Mouse (Mus musculus): ENCODE results near the gene Pacsin3. TPM values are rescaled to one million over a fixed set of nuclear protein-coding genes. Genes with fewer than 3 reads are reported as not detected.

Gene Pacsin3
- total RNA-seq (2021): 10 to 100 TPM; 26.8 to 31.6 TPM
- long read RNA-seq, partial matches to known transcripts: 2 of 21 reads
- long read RNA-seq, other reads (novel, unspliced or antisense): 16 of 21 reads

GRCm38 (mm10) chr2:91255661-91256150 lies at the start of gene Pacsin3:
Gene Pacsin3, plus strand, starts transcription at chr2:91255954.
- no peak for DNase-seq (ENCODE audit: low spot score in 2 of 2)

- DNase-seq (ENCODE audit: low spot score in 2 of 2): no peak
Observed at GRCm38 (mm10) chr2:91206254-91206775, 49.4 kb upstream of the Pacsin3 start.

- DNase-seq (ENCODE audit: low spot score in 2 of 2): no peak
Observed at GRCm38 (mm10) chr2:91213311-91213710, 42.4 kb upstream of the Pacsin3 start.

GRCm38 (mm10) chr2:91217032-91217431 lies 38.7 kb upstream of the Pacsin3 start:
- no peak for DNase-seq (ENCODE audit: low spot score in 2 of 2)

- DNase-seq (ENCODE audit: low spot score in 2 of 2): no peak
Observed at GRCm38 (mm10) chr2:91220501-91220900, 35.3 kb upstream of the Pacsin3 start.

- DNase-seq (ENCODE audit: low spot score in 2 of 2): no peak
Observed at GRCm38 (mm10) chr2:91223614-91224013, 32.1 kb upstream of the Pacsin3 start.

GRCm38 (mm10) chr2:91229735-91230134 lies 26.0 kb upstream of the Pacsin3 start:
- peak in 1 of 2 experiments; percentile 44 for DNase-seq (ENCODE audit: low spot score in 2 of 2)

GRCm38 (mm10) chr2:91236601-91237510 lies 18.9 kb upstream of the Pacsin3 start, which contains the start of gene Ddb2:
Gene Ddb2, minus strand, starts transcription at chr2:91236982.
- DNase-seq (ENCODE audit: low spot score in 2 of 2): peak; percentile 84 to 88

- DNase-seq (ENCODE audit: low spot score in 2 of 2): peak in 1 of 2 experiments; percentile 22
Observed at GRCm38 (mm10) chr2:91237511-91238080, 18.2 kb upstream of the Pacsin3 start.

GRCm38 (mm10) chr2:91242547-91242946 lies 13.2 kb upstream of the Pacsin3 start:
- DNase-seq (ENCODE audit: low spot score in 2 of 2): no peak

- DNase-seq (ENCODE audit: low spot score in 2 of 2): peak; percentile 80 to 90
Observed at GRCm38 (mm10) chr2:91243416-91243815, 12.3 kb upstream of the Pacsin3 start.

- DNase-seq (ENCODE audit: low spot score in 2 of 2): no peak
Observed at GRCm38 (mm10) chr2:91244557-91245228, 11.1 kb upstream of the Pacsin3 start.

- no peak for DNase-seq (ENCODE audit: low spot score in 2 of 2)
Observed at GRCm38 (mm10) chr2:91248366-91248765, 7.4 kb upstream of the Pacsin3 start.

- DNase-seq (ENCODE audit: low spot score in 2 of 2): no peak
Observed at GRCm38 (mm10) chr2:91252001-91252400, 3.8 kb upstream of the Pacsin3 start.

- no peak for DNase-seq (ENCODE audit: low spot score in 2 of 2)
Observed at GRCm38 (mm10) chr2:91252512-91252911, 3.2 kb upstream of the Pacsin3 start.

- DNase-seq (ENCODE audit: low spot score in 2 of 2): no peak
Observed at GRCm38 (mm10) chr2:91254725-91255380, 901 bp upstream of the Pacsin3 start.

GRCm38 (mm10) chr2:91256256-91257125 lies 737 bp downstream of the Pacsin3 start:
- no peak for DNase-seq (ENCODE audit: low spot score in 2 of 2)

GRCm38 (mm10) chr2:91257126-91257980 lies 1.6 kb downstream of the Pacsin3 start:
- DNase-seq (ENCODE audit: low spot score in 2 of 2): no peak

GRCm38 (mm10) chr2:91258054-91258453 lies 2.3 kb downstream of the Pacsin3 start:
- peak in 1 of 2 experiments; percentile 59 for DNase-seq (ENCODE audit: low spot score in 2 of 2)

Data from layer of hippocampus, adult 18-20 months (tissue).